Mouse (Mus musculus) neural tube, postnatal 0 days (tissue): ENCODE measurements around the gene Ergic1. TPM values are rescaled to one million over a fixed set of nuclear protein-coding genes. Genes with fewer than 3 reads are reported as not detected.

Experiments
- microRNA-seq: library from miRNA; unstranded; fragments of <30 nt; microRNA quantifications from one replicate; pipeline ENCODE4, GENCODE M21; 2016
- polyA plus RNA-seq: library from polyadenylated mRNA; unstranded; fragments of >200 nt; fragmentation: Nextera tagmentation; extraction: Ambion mirVana; gene quantifications from 2 replicates; pipeline ENCODE4 v1.2.1, GENCODE M21; 2015

The Ergic1 gene
- polyA plus RNA-seq: 89.0 and 98.3 TPM in 2 replicates

GRCm38 (mm10) chr17:26561290-26561640 is at the start of gene Ergic1:
Gene Ergic1, plus strand, starts transcription at chr17:26561489.

DNA sequence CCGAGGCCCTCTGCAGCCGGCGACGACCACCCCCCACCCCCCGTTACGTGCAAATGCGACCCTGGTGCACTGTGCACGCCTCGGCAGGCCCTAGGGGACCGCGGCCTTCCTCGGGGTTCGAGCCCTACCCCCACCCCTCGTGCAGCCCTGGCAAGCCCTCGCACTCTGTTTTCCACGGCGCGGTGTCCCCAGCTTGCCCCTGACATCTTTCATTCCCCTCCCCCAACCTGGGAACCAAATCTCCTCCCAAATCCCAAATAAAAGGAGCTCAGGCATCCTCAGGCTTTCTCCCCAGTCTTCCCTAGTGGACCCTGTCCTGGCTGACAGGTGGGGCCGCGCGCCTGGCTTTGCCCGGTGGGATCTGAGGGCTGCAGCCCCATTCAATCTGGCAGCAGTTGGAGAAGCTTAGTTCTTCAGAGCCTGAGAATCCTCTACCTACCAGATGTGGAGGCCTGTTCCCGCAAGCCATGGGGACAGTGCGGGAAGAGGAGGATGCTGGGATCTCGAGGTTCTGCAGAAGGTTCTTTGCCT is 427 bp downstream of the Ergic1 start, which contains the start of gene Dusp1:
Gene Dusp1 (minus strand): TSS at position 478 of the 531 bp plus-strand sequence.

DNA sequence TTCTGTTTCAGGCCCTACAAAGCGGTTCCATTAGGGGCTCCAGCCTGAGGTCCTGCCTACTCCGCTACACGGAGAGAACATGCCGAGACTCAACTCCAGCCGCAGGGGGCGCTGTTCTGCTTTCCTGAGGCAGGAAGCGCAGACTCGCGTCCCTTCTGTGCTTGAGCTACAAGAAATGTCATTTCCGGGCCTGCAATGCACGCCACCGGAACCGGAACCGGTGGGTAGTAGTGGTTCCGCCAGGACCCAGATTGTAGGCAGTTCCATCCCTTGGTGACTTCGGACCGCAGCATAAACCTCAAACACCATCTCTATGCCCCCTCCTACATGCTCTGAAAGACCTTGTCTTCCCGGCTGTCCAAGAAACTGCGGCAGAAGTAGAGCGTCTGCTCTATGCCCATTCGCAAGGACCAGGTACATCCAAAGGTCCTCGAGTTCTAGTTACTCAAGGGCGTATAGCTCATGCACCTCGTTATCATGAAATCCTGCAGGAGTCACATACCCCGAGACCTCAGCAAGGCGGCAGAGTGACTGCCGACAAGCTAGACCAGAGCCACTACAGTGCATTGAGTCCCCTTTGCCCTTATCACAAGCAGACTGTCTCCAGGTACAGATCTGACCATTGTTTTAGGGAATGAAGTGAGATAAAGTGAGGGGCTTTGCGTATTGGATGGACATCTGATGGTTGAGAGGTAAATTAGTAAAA is 101.8 kb downstream of the Ergic1 start, which contains the start of gene Atp6v0e:
Gene Atp6v0e (plus strand): TSS at position 254 of the 706 bp plus-strand sequence.

Small RNAs within 50 kb of the gene (microRNA-seq; reads per million reads assigned to microRNA genes)
- gene Gm22420: not detected

Other genes starting within 250 kb of the Ergic1 start
- 1.4 and 1.9 TPM in 2 replicates for gene Neurl1b, start 146.7 kb upstream of the Ergic1 start, polyA plus RNA-seq
- gene Dusp1, start 639 bp downstream of the Ergic1 start, polyA plus RNA-seq: 15.8 and 17.3 TPM in 2 replicates
- gene Atp6v0e, start 101.7 kb downstream of the Ergic1 start, polyA plus RNA-seq: 121 and 133 TPM in 2 replicates
- 12.0 and 15.8 TPM in 2 replicates for gene Crebrf, start 154.2 kb downstream of the Ergic1 start, polyA plus RNA-seq
- gene Bnip1, start 219.6 kb downstream of the Ergic1 start, polyA plus RNA-seq: 53.7 and 55.2 TPM in 2 replicates